16 mouse cellular contexts compared by ENCODE assay signal in the genomic region with DNA sequence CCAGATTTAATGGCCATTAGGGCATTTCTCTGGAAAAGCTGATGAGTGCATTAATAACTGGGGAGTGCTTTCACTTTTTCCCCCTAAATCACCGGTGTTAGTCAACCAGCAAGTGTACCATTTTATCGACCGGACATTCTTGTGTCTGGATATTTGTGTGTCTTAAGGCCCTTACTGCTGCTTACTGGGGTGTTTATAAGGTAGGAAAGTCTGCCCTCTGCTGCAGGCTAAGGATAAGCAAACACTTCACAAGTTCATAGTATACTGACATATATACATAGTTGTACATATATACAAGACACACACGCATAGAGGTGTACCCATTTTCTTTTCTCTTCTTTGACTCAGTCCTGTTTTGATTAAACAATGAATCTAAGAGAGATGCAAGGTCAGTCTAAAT. TPM values are rescaled to one million over a fixed set of nuclear protein-coding genes. Genes with fewer than 3 reads are reported as not detected.
DNase-seq lines count a peak whose midpoint lies in the region; ATAC-seq and TF ChIP-seq lines count a peak whose summit lies in the region.
"Had no signal": no experiment of that assay in that cellular context is flagged by ENCODE, and none has a peak within 500 bp of the region (broad histone marks: within the 10 kb centered on the region; RNA-seq: fewer than 3 reads in every experiment).

No protein-coding gene starts in this region.

- intact Hi-C loops in gastrocnemius, adult 2 months (cut with DNase I) = loop anchor here (2.0 kb wide), 1 partner anchor 123 kb away; no protein-coding TSS in a partner anchor

- DNase-seq in gastrocnemius, adult 2 months = no peak
- DNase-seq in gastrocnemius, postnatal 10 days = no peak
- peak; percentile 16 for DNase-seq in kidney, postnatal 14 days
- DNase-seq in kidney, postnatal 4 days = no peak
- DNase-seq in MN1 (ENCODE audit: low spot score) = peak; percentile 14
- peak; percentile 83 for DNase-seq in brain, embryonic 14.5 days (ENCODE audit: low read depth)
- no peak for DNase-seq in embryo, embryonic 11 days
- DNase-seq: gastrocnemius, postnatal 25 days had no signal

- no peak overlapping the region for H3K4me3 ChIP-seq in gastrocnemius, adult 2 months
- H3K4me3 ChIP-seq: erythroblast, embryonic 14.5 days; hindbrain, embryonic 15.5 days; lung, embryonic 15.5 days had no signal

- peak; percentile 64 for TF ChIP-seq CTCF in gastrocnemius, adult 2 months (IDR thresholded peaks at IDR 0.05)
- TF ChIP-seq CTCF in brain, embryonic 14.5 days (IDR thresholded peaks at IDR 0.05; ENCODE audit: borderline replicate concordance, extremely low read depth, insufficient read depth, insufficient read length) = peak; percentile 31; the same call in 1 of the 2 replicates

- ATAC-seq in megakaryocyte progenitor cell, adult 5-6 weeks (replicated peaks; ENCODE audit: poor library complexity) = no peak
- ATAC-seq: activated CD4-positive, CD25-positive, alpha-beta regulatory T cell, adult 4 months had no signal

- TF ChIP-seq POLR2A in brain, embryonic 14.5 days (IDR thresholded peaks at IDR 0.05; ENCODE audit: borderline replicate concordance, extremely low read depth, insufficient read depth, insufficient read length, poor library complexity, severe bottlenecking) = no peak

- H3K27ac ChIP-seq in gastrocnemius, adult 2 months = no peak overlapping the region
- H3K27ac ChIP-seq: hindbrain, embryonic 15.5 days; lung, embryonic 15.5 days had no signal

RNA-seq across cellular contexts. Expression of a gene that starts 55.7 kb away (rescaled TPM):
- total RNA-seq in gastrocnemius, adult 2 months (2021) = 10 to 100 TPM; 20.3 to 37.6 TPM
- total RNA-seq in gastrocnemius, postnatal 10 days (2021) = 10 to 100 TPM; 36.0 to 39.1 TPM
- polyA plus RNA-seq in brain, embryonic 14.5 days (2012; rRNA removed) = 0.05 and 0.08 TPM in 2 replicates
- total RNA-seq in megakaryocyte progenitor cell, adult 5-6 weeks (2015) = not detected in 2 replicates
- not detected in 2 replicates for total RNA-seq in megakaryocyte progenitor cell, adult 5-6 weeks (2017)
- total RNA-seq: left cerebral cortex, postnatal 10 days; monocyte, adult 5-6 weeks had no signal
- polyA plus RNA-seq: activated CD4-positive, CD25-positive, alpha-beta regulatory T cell, adult 4 months; lung, embryonic 15.5 days; spleen, adult 2 months had no signal

Comparison
In these comparisons a context has a peak if more than half of its experiments do, and no peak if none do; other contexts are left out.
1. DNase-seq: peak in kidney, postnatal 14 days (single experiment), MN1 (single experiment) and brain, embryonic 14.5 days (single experiment); none in gastrocnemius, adult 2 months (single experiment), gastrocnemius, postnatal 10 days (single experiment), kidney, postnatal 4 days (0 of 2) and embryo, embryonic 11 days (single experiment).
2. RNA of a gene that starts 55.7 kb away (total RNA-seq): 36.0 to 39.1 TPM in gastrocnemius, postnatal 10 days and 20.3 to 37.6 TPM in gastrocnemius, adult 2 months; not detected in megakaryocyte progenitor cell, adult 5-6 weeks; every median in the first group is over 10 times any median in the second.